Mouse (Mus musculus): Measurements from ENCODE around the gene Tmem178. TPM values are rescaled to one million over a fixed set of nuclear protein-coding genes. Genes with fewer than 3 reads are reported as not detected.
"Not testable (repeated sequence)": the region's sequence is repeated elsewhere in the genome, so short reads cannot be mapped to it uniquely, and the experiment has no call there.

The Tmem178 gene
- total RNA-seq, 2 experiments from 2014 or later = 2.6 TPM; not detected in 1

DNA sequence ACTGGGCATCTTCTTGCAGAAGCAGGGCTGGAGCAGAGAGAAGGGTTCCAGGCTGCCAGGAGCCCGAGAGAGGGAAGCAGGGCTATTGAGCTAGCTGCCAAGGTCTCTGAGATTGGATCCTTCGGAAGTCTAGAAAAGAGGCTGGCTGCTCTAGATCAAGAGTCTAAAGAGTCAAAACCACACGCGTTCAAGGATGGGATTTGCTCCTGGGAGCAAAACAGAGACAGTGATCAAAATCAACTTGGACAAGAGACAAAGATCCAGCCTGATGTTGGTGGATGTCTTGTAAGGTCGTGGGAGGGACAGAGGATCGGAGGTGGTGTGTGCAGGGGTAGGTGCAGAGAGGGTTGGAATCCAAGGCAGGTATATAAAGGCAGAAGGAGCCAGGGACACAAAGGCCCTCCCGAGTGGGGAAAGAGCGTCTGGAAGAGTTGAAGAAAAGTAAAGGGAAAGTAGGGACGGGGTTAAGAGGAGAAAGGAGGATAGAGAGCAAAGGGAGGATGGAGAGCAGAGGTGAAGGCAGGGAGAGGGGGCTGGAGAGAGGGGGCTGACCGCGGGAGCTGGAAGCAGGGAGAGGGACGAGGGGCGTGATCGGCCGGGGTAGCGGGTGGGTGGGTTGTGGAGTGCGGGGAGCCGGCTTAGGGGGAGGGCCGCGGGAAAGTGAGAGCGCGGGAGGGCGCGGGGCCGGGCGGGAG lies 450 bp upstream of the Tmem178 start:
- ATAC-seq (replicated peaks; ENCODE audit: poor library complexity, severe bottlenecking) = no peak

DNA sequence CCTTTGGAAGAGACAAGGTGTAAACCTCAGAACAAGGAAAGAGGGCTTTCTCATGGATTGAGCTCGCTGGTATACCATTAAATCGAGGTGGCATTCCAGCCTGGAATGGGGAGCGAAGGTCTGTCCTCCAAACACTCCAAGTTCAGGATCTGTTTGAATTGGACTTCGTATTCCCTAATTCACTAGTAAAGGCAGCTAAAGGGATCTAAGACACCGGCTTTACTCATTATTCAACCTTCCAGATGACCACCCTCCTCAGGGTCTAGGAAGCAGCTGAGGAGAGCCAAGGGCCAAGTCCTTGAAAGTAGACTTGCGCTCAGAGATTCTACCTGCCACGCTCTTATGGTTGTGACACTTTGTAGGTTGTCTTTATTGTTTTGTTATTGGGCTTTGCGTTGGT lies 1.1 kb downstream of the Tmem178 start:
- ATAC-seq (replicated peaks; ENCODE audit: poor library complexity, severe bottlenecking) = not testable (repeated sequence)

DNA sequence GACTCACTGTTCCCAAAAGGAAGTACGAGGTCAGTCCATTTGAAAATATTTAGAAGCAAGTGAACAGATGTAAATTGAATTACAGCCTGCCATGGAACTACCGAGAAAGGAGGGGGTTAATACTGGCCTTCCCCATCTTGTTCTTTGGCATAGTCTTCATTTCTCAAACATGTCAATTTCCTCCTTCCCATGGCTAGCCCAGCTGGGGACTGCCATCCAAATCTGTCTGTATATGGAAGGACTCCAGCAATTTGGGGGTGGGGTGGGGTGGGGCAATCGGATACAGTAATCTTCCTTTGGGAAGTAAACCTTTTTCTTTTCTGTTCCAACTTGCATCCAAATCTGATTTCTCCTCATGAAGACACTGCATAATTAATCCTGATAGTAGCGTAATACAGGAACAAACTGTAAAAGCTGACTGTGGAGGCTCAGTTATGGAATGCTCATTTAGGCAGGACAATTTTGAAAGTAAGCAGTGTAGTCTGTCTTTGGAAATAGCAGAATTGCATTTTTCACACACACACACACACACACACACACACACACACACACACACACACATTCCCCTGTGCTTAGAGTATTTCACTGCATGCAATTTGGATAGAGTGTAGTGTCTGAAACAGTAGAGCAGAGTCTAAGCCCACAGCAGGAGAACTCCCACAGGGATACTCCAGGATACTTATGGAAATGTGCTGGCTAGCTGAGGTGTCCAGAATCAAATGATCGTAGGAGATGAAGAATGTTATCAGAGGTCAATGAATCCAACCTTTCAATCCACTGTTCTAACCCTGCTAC lies 1.9 kb downstream of the Tmem178 start:
- no peak for ATAC-seq (replicated peaks; ENCODE audit: poor library complexity, severe bottlenecking)

DNA sequence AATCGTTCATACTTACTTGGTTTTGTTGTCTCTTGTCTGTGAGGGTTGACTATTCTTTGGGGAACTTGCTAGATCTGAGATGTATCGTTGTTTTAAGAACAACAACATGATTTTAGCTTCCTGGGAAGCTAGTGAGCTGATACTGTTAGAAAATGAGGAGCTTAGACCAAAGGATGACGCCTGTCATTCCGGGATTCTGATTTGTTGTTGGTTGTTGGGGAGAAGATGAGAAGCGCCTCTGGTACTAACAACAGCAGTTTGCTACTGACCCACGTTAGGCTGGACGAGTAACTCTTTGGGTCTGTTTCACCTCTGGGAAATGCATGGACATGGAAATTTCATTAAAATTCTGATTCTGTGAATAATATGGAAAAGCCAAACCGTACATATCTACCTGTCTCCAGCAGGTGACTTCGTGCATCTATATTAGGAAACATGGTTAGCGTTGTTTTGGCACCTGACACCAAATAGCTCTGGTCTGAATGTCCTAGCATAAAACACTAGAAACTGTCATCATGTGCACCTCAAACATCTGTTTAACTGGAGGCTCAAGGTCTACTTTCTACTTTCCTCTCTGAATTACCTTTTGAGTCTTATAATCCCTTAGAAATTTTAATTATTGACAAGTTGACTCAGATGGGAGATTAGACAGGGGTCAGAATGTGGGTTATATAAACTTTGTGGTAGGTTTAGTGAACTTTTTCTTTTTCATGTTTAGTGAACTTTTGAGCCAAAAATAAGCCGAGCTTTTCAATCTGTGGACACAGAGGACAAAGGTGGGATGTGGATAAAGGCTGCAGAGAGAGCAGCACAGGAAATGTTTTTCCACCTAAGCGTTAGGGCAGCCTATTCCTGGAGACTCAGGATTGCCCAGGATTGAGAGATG lies 2.9 kb downstream of the Tmem178 start:
- no peak for ATAC-seq (replicated peaks; ENCODE audit: poor library complexity, severe bottlenecking)

DNA sequence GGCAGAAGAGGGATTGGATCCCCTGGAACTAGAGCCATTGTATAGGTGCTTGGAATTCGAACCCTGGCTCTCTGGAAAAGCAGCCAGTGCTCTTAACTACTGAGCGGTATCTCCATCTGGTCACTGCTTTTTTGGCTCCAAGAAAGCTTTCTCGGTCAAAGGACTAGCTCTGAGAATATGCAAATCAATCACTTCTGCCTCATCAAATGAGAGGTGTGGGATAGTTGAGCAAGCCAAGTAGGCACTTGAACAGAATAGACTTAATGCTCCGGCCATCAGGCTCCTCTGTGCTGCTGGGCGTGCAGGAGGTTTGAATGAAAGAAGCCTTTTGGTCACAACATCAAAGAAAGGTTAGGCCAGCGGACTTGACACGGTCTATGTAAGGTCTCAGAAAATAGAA lies 5.0 kb downstream of the Tmem178 start:
- ATAC-seq (replicated peaks; ENCODE audit: poor library complexity, severe bottlenecking) = no peak

DNA sequence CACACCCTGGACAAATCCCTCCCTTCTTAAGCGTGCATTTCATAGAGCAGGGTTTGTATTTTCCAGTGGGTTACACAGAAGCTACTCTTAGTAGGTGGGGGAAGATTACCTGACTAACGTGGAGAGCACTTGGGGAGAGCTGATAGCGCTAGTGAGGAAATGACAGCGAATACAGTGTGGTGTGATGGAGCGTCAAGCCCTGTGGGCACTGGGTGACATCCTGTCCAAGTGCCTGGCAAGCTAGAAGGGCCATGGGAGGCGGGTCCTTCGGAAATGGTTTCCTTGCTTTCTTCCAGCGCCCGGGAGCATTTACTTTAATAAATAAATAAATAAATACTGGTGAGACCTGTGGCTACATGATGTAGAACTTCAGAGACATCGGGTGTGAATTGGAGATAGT lies 5.5 kb downstream of the Tmem178 start:
- no peak for ATAC-seq (replicated peaks; ENCODE audit: poor library complexity, severe bottlenecking)

DNA sequence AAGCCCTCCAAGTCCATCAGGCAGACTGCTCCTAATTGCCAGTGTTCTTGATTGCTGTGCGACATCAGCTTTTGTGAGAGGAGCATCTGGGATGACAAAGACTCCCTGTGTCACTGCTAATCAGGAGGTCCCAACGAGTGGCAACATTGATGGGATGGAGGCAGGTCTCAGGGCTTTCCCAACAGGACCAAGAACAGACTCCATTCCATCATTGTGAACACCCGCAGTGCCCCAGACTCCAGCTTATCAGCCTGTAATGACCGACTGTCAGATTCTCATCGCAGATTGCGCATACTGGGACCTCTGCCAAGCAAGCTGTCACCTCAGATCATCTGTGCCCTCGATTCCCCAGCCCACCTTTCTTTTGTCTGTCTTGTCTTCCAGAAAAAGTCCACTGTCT lies 7.9 kb downstream of the Tmem178 start:
- no peak for ATAC-seq (replicated peaks; ENCODE audit: poor library complexity, severe bottlenecking)

DNA sequence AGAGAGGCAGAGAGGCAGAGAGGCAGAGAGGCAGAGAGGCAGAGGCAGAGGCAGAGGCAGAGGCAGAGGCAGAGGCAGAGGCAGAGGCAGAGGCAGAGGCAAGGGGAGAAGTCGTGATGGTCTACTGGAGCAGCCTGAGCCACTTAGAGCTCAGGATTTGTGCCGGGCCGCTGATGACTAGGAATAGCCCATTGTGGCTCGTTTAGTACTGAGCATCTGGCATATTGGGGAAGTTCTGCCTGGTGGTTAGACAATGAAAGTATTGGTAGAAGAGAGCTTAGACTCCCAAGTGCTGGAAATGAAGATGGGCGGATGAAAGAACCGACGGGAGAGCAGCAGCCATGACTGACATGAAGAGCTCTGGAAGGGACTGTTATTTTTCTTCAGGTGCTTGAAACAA lies 11.0 kb downstream of the Tmem178 start:
- ATAC-seq (replicated peaks; ENCODE audit: poor library complexity, severe bottlenecking) = peak; percentile 52

DNA sequence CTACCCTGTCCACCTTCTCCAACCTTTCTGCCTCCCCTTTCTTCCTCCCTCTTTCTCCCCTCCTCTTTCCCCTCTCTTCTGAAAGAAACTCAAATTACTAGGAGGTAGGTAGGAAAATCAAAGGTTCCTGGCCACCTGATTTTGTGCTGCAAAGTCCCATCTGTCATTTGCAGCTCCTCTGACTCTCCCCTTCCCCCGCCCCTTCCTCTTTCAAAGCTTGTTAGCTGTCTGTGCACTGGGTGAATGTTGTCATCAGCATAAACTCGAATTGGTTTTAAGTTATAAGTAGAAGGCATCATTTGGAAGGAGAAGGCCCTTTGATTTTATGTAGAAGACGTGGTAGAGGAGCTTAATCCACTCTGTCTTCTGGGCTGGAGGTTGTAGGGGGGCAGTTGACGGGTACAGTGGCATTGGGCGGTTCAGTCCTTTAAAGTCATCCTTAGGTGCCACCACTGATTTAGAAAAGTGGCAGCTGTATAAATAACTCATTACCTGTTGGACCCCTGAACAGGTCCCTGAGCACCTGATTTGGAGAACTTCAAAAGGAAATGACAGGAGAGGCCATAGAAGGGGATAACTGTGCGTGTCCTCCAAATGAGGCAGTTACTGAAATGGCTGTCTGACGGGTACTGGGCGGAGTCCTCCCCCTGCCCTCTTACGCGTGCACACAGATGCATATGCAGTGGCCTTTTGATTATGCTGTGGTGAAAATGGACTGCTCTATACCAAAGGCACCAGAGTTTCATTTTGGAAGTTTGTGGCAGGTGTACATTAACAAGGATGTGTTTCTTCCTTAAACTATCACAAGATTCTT lies 11.8 kb downstream of the Tmem178 start:
- ATAC-seq (replicated peaks; ENCODE audit: poor library complexity, severe bottlenecking) = peak; percentile 62

DNA sequence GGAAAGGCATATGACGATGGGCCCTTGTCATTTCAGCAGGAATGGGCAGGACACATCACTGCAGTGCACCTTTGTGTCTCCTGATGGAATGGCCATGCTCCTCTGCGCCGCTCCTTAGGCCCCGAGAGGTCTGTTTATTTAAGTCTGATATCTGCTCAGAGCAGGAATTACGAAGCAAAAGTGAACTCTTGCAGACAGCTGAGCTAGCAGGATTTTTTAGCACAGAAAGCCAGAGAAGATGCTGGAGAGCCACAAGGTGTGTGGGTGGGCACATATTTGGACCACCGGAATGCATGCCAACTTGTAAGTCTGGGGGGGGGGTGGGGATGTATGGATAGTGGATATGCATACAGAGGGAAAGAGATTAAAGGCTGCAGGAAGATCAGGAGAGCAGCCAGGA lies 13.9 kb downstream of the Tmem178 start:
- no peak for ATAC-seq (replicated peaks; ENCODE audit: poor library complexity, severe bottlenecking)

DNA sequence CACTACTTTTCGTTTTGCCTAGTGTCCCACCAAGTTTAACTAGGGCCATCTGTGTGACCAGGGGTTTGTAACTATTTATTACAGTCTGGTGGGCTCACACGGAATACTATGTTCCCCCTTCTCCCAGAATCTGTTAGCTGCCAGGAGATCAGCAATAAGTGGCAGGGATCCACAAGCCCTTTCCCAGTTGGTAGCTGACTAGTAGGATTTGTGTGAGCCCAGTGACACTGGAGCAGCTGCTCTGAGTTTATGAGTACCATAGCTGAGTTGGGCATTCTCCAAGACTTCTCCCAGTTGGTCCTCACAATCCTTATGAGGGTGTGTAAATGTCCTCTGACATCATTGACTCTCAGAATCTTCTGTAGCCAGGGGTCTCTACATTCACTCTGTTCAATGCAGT lies 15.4 kb downstream of the Tmem178 start:
- ATAC-seq (replicated peaks; ENCODE audit: poor library complexity, severe bottlenecking) = no peak

DNA sequence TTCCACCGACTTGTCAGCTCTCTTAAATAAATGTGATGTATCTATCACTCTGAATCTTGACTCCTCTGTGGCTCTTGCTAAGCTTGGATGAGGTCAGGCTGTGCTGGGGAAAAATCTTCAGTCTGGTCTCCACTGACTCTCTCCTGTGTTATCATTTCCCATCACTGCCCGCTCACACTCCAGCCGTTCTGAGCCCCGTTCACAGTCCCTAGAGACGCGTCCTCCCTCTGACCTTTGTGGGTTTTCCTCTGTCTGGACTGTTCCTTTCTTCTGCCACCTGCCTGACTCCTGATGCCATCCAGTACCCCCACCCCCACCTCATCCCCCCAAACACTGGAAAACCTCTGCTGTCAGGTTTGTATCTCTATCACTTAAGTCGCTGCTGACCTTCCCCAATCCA lies 23.0 kb downstream of the Tmem178 start:
- ATAC-seq (replicated peaks; ENCODE audit: poor library complexity, severe bottlenecking) = no peak

DNA sequence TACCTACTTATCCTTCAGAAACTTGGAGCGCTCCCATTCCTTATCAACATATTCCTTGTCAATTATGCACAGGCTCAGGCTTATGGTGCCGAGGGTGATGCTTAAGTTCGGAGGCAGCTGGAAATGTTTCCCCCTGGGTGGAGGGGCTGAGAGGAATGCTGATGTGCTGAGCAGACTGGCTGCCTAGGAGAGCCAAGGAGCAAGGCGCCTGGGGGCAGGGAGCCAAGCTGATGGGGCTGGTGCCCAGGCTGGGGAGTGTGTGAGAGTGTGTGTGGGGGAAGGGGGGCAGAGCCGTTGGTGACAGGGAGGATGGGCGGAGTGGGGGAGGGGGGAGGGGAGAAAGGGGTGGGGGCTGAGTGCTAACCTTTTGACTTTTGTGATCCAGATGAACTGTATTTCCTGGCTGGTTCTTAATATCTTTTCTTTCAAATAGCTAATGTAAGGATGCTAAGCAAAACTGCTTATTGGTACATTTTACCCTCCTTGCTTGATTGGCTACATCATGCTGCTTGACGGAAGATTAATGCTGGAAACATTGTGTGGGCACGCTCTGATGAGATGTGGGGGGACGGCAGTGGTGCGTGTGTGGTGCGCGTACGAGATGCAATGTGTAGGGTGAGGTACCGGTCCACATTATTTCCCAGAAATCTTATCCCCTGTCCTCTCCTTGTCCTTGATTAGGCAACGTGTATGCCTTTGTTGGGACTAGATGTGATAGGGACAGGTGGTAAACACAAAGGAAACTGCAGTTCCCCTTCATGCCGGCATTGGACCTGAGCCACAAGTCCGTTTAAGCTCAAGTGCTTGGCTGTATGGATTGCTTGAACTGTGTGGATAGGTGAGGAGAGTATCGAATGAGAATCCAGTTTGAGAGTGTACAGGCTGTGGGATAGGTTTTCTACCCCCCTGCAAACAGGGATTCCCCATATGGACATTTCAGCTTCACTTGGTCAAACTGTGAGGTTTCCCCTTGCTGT lies 25.5 kb downstream of the Tmem178 start:
- no peak for ATAC-seq (replicated peaks; ENCODE audit: poor library complexity, severe bottlenecking)

DNA sequence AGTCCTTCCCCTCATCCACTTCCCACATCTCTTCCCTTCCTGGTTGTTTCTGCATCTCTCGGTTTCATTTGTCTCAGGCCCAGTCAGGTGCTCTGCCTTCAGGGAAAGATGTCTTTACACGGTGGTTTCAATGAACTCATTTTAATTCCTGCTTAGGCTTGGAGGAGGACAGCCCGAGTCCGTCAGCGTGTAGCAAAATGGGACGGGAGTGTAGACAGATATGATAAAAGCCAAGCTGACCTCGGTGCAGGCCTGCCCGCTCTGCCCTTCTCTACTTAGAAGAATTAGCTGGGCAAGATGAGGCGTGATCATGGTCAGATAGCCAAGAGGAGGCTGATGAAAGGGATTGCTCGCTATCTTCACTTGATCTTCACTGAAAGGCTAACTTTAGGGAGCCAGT lies 26.3 kb downstream of the Tmem178 start:
- ATAC-seq (replicated peaks; ENCODE audit: poor library complexity, severe bottlenecking) = no peak

DNA sequence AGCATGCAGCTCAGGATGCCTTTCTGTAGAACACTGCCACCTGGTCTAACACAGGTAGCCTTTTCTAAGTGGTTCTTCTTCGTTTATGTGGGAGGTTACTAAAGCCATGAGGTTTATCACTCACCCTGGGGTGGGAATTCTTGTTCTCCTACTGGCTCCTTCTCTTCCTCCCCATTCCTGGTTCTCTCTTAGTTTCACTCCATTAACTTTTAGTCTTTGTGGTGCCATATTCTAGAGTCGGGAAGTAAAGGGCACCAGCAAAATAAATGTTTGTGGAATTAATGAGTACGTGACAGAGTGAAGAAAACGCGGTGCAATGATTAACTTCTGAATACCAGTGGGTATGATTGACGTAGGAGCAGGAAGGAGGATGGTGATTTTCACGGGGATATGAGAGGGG lies 28.5 kb downstream of the Tmem178 start:
- ATAC-seq (replicated peaks; ENCODE audit: poor library complexity, severe bottlenecking) = no peak

DNA sequence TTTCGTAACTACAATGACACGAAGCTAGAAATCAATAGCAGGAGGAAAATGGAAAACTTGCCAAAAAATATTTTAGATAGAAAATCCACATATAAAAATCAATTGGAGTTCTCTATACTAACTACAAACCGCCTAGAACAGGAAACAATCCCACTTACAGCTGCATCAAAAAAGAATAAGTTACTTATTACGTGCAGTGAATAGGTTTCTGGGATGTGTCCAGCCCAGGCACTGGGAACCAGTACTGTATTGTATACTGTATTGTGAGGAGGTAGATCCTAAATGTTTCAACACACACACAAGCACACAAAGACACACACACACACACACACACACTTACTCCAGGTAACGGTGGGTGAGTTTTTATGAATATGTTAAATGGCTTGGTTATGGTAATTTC lies 32.8 kb downstream of the Tmem178 start:
- ATAC-seq (replicated peaks; ENCODE audit: poor library complexity, severe bottlenecking) = no peak

DNA sequence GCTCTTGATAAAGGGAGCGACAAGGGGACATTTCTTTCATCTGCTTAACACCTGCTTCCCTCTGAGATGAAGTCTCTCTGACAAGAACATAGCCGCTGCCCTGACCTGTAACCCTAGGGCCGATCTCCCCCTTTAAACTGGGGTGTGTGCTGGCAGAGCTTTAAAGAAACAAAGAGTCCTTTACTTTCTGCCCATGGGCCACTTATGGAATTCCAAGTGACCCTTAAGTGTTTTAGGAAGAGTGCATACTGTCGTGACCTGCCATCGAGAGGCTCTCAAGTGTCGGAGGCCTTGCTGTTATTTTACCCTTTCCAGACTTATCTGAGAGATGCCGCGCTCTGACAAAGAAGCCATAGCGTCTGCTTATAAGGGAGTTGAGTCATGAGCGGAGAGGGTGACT lies 35.7 kb downstream of the Tmem178 start:
- no peak for ATAC-seq (replicated peaks; ENCODE audit: poor library complexity, severe bottlenecking)

DNA sequence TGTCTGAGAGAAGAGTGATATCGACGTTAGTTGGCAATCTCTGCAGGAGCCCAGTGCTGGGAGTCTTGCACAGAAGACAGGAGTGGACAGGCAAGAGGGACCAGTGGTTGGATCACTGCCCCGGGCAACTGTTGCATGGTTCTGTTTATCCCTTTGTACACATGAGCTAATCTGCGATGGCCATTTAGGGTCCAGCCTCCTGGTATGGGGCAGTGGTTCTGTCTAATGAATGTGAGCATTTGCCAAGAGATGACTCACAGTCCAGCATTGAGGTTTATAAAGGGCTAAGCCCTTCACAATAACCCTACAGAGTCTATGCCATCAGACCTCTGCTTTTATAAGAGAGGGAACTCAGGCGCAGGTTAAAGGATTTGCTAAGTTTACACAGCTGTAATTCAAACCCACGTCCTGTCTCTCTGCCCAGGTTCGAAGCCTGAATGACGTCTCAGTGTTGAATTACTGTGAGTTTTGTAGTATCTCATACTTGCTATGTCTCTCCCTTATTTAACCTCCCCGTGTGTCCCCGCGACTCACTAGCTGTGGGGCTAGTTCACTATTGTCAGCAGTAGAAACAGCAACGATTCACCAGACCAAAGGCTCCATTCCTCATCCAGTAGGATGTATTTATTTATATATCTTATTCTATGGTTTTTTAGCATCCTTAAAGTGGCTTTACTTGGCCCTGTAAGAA lies 37.4 kb downstream of the Tmem178 start:
- no peak for ATAC-seq (replicated peaks; ENCODE audit: poor library complexity, severe bottlenecking)

DNA sequence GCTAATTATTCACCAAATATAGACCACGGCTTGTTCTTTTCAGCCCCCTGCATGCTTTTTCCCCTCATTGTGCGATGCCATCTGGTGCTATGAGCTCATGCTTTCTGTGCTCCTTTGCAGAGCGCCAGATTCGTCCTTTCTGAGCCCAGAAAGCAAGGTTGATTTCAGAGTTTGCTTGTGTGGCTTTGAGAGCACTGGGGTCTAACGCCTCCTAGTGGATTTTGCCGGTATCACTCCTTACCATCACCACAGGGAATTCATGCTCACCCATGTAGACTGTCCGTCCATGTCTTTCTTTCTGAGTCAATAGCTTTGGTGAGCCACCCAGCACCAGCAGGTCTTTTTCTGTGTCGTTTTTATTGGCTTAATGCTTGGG lies 38.0 kb downstream of the Tmem178 start:
- peak; percentile 85 for ATAC-seq (replicated peaks; ENCODE audit: poor library complexity, severe bottlenecking)
